Mouse (Mus musculus): ENCODE measurements at regions not wholly inside any gene's neighbourhood (a gene's known extent, or its start where the extent isn't known, plus 50 kb on each side); places are given as distances from the start of the nearest gene placed in this dataset.

GRCm38 (mm10) chr4:33812338-33812737 lies 112.1 kb upstream of the Cnr1 start:
- TF ChIP-seq NELFE (IDR thresholded peaks at IDR 0.05; ENCODE audit: low read depth, low read length) (no peak), MXI1 (IDR thresholded peaks at IDR 0.05; ENCODE audit: low read depth, low read length) (peak; percentile 43; the same call in 1 of the 2 replicates), JUND (IDR thresholded peaks at IDR 0.05; ENCODE audit: low read depth, low read length) (peak; percentile 87)
